Mouse (Mus musculus) heart, embryonic 12.5 days (tissue): ENCODE data around the gene Pnlip. TPM values are rescaled to one million over a fixed set of nuclear protein-coding genes. Genes with fewer than 3 reads are reported as not detected.

Experiments used
- ATAC-seq: fragments of 200-750 bp; cut with Nextera tagmentation; 2 replicates; pipeline ENCODE4 v1.8.0; 2017; ENCODE audit warnings: moderate TSS enrichment, moderate library complexity; ENCODE audit not compliant: insufficient number of reproducible peaks, low FRiP score
- H3K27ac ChIP-seq: fragments of 300-500 bp; sonication (generic); 2 replicates; pipeline ENCODE4 v1.5.1; 2016; ENCODE audit warnings: mild to moderate bottlenecking, moderate library complexity; ENCODE audit not compliant: poor library complexity, severe bottlenecking
- H3K27me3 ChIP-seq: fragments of 300-500 bp; sonication (generic); replicated peaks from 2 replicates; pipeline ENCODE4 v1.6.1; 2016; ENCODE audit warnings: mild to moderate bottlenecking, moderate library complexity
- H3K36me3 ChIP-seq: fragments of 300-500 bp; sonication (generic); 2 replicates; pipeline ENCODE4 v1.6.1; 2016; ENCODE audit warnings: mild to moderate bottlenecking, moderate library complexity
- H3K4me1 ChIP-seq: fragments of 300-500 bp; sonication (generic); replicated peaks from 2 replicates; pipeline ENCODE4 v1.6.1; 2016; ENCODE audit warnings: mild to moderate bottlenecking
- H3K4me2 ChIP-seq: fragments of 300-500 bp; sonication (generic); 2 replicates; pipeline ENCODE4 v1.6.1; 2016; ENCODE audit warnings: mild to moderate bottlenecking, moderate library complexity
- H3K4me3 ChIP-seq: fragments of 300-500 bp; sonication (generic); 2 replicates; pipeline ENCODE4 v1.5.1; 2016; ENCODE audit warnings: mild to moderate bottlenecking
- H3K9ac ChIP-seq: fragments of 300-500 bp; sonication (generic); 2 replicates; pipeline ENCODE4 v1.6.1; 2016; ENCODE audit warnings: mild to moderate bottlenecking, moderate library complexity
- H3K9me3 ChIP-seq: fragments of 300-500 bp; sonication (generic); replicated peaks from 2 replicates; pipeline ENCODE4 v1.6.1; 2016; ENCODE audit warnings: mild to moderate bottlenecking, moderate library complexity
- WGBS: fragments of 180-500 bp; shearing (Covaris S2); methylation state at CpG from one replicate; pipeline ENCODE4 v1.1.7; 2016; 5-methylcytosine and 5-hydroxymethylcytosine counted together
- polyA plus RNA-seq: library from polyadenylated mRNA; unstranded; fragments of >200 nt; fragmentation: Nextera tagmentation; extraction: Ambion mirVana; gene quantifications from 2 replicates; pipeline ENCODE4 v1.2.1, GENCODE M21; 2016

Gene Pnlip
- polyA plus RNA-seq, 1 experiment from 2014 or later, result not detected

GRCm38 (mm10) chr19:58662098-58662497 lies 9.8 kb downstream of the Pnlip start:
- H3K27ac ChIP-seq, result no peak overlapping the region
- no peaks in the 10 kb centered on the region for H3K4me1 ChIP-seq
- H3K27me3 ChIP-seq, result no peaks in the 10 kb centered on the region
- no peak overlapping the region for H3K4me3 ChIP-seq
- no peak overlapping the region for H3K9ac ChIP-seq
- no peaks in the 10 kb centered on the region for H3K9me3 ChIP-seq
- H3K4me2 ChIP-seq, result no peak overlapping the region
- 56% methylated on average over 4 of the region's 4 CpGs for WGBS
- no peak for ATAC-seq
- no peaks in the 10 kb centered on the region for H3K36me3 ChIP-seq

- no peaks in the 10 kb centered on the region for H3K9me3 ChIP-seq
- no peak overlapping the region for H3K4me2 ChIP-seq
- ATAC-seq, result no peak
- H3K27me3 ChIP-seq, result no peaks in the 10 kb centered on the region
- 71% methylated on average over 2 of the region's 2 CpGs for WGBS
- no peak overlapping the region for H3K9ac ChIP-seq
- no peak overlapping the region for H3K4me3 ChIP-seq
- no peaks in the 10 kb centered on the region for H3K36me3 ChIP-seq
- H3K27ac ChIP-seq, result no peak overlapping the region
- H3K4me1 ChIP-seq, result no peaks in the 10 kb centered on the region
These were observed 11.0 kb downstream of the Pnlip start for GRCm38 (mm10) chr19:58663317-58663716.

- WGBS, result 72% methylated on average over 5 of the region's 5 CpGs
- H3K9ac ChIP-seq, result no peak overlapping the region
- H3K36me3 ChIP-seq, result no peaks in the 10 kb centered on the region
These were observed 12.6 kb downstream of the Pnlip start for GRCm38 (mm10) chr19:58664901-58665300.

GRCm38 (mm10) chr19:58674644-58675043 lies 22.3 kb downstream of the Pnlip start:
- Histone ChIP-seq H3K4me3 (no peak overlapping the region), H3K9ac (no peak overlapping the region), H3K4me1 (no peaks in the 10 kb centered on the region), H3K4me2 (no peak overlapping the region), H3K27me3 (no peaks in the 10 kb centered on the region), H3K27ac (no peak overlapping the region), H3K9me3 (no peaks in the 10 kb centered on the region), H3K36me3 (no peaks in the 10 kb centered on the region)
- ATAC-seq, result no peak
- WGBS, result 53% methylated on average over 2 of the region's 2 CpGs

More at GRCm38 (mm10) chr19:58664901-58665300, 12.6 kb downstream of the Pnlip start:
- Histone ChIP-seq H3K4me1 (no peaks in the 10 kb centered on the region), H3K27ac (no peak overlapping the region), H3K27me3 (no peaks in the 10 kb centered on the region), H3K4me3 (no peak overlapping the region), H3K4me2 (no peak overlapping the region), H3K9me3 (no peaks in the 10 kb centered on the region)
- no peak for ATAC-seq

- Histone ChIP-seq H3K4me3 (no peak overlapping the region), H3K4me2 (no peak overlapping the region), H3K27ac (no peak overlapping the region), H3K27me3 (0 out of 2 replicates have a peak, but pooled peaks cover 4% of the 10 kb centered on the region), H3K36me3 (no peaks in the 10 kb centered on the region), H3K4me1 (no peaks in the 10 kb centered on the region), H3K9me3 (no peaks in the 10 kb centered on the region), H3K9ac (no peak overlapping the region)
- ATAC-seq, result no peak
- WGBS, result 64% methylated on average over 8 of the region's 8 CpGs
These were observed 24.8 kb downstream of the Pnlip start for GRCm38 (mm10) chr19:58677117-58677516.

- H3K27me3 ChIP-seq, result no peaks in the 10 kb centered on the region
- no peak overlapping the region for H3K9ac ChIP-seq
- H3K36me3 ChIP-seq, result no peaks in the 10 kb centered on the region
- 66% methylated on average over 1 of the region's 1 CpGs for WGBS
- H3K4me2 ChIP-seq, result no peak overlapping the region
- ATAC-seq, result no peak
- H3K9me3 ChIP-seq, result no peaks in the 10 kb centered on the region
- no peak overlapping the region for H3K27ac ChIP-seq
- peaks cover 9% of the 10 kb centered on the region; the same call in 1 of the 2 replicates for H3K4me1 ChIP-seq
- H3K4me3 ChIP-seq, result no peak overlapping the region
These were observed 36.6 kb downstream of the Pnlip start for GRCm38 (mm10) chr19:58688933-58689332.

GRCm38 (mm10) chr19:58695314-58695713 lies 43.0 kb downstream of the Pnlip start:
- WGBS, result 75% methylated on average over 3 of the region's 3 CpGs
- H3K27ac ChIP-seq, result no peak overlapping the region

GRCm38 (mm10) chr19:58696235-58696634 lies 43.9 kb downstream of the Pnlip start:
- Histone ChIP-seq H3K4me2 (no peak overlapping the region), H3K36me3 (no peaks in the 10 kb centered on the region), H3K4me3 (no peak overlapping the region), H3K4me1 (peaks cover 9% of the 10 kb centered on the region; the same call in 1 of the 2 replicates), H3K27ac (no peak overlapping the region), H3K27me3 (no peaks in the 10 kb centered on the region), H3K9ac (no peak overlapping the region; the same call in 1 of the 2 replicates), H3K9me3 (no peaks in the 10 kb centered on the region; the same call in 1 of the 2 replicates)
- ATAC-seq, result no peak
- 74% methylated on average over 2 of the region's 2 CpGs for WGBS

More at GRCm38 (mm10) chr19:58695314-58695713, 43.0 kb downstream of the Pnlip start:
- no peaks in the 10 kb centered on the region for H3K36me3 ChIP-seq
- no peaks in the 10 kb centered on the region for H3K27me3 ChIP-seq
- no peak overlapping the region for H3K4me3 ChIP-seq
- ATAC-seq, result no peak
- H3K9me3 ChIP-seq, result no peaks in the 10 kb centered on the region; the same call in 1 of the 2 replicates
- no peak overlapping the region for H3K9ac ChIP-seq
- no peak overlapping the region for H3K4me2 ChIP-seq
- H3K4me1 ChIP-seq, result peaks cover 9% of the 10 kb centered on the region; the same call in 1 of the 2 replicates

- no peaks in the 10 kb centered on the region for H3K9me3 ChIP-seq
- H3K4me3 ChIP-seq, result no peak overlapping the region
- H3K4me2 ChIP-seq, result no peak overlapping the region
- H3K9ac ChIP-seq, result no peak overlapping the region
- H3K36me3 ChIP-seq, result no peaks in the 10 kb centered on the region
- H3K27ac ChIP-seq, result no peak overlapping the region
- 61% methylated on average over 4 of the region's 4 CpGs for WGBS
- no peak for ATAC-seq
- H3K27me3 ChIP-seq, result no peaks in the 10 kb centered on the region
- H3K4me1 ChIP-seq, result no peaks in the 10 kb centered on the region
These were observed 52.3 kb downstream of the Pnlip start for GRCm38 (mm10) chr19:58704556-58704955.

- no peak for ATAC-seq
- WGBS, result 74% methylated on average over 3 of the region's 3 CpGs
These were observed 56.3 kb downstream of the Pnlip start for GRCm38 (mm10) chr19:58708611-58709010.

GRCm38 (mm10) chr19:58717925-58718324 lies 65.6 kb downstream of the Pnlip start:
- ATAC-seq, result no peak
- no peaks in the 10 kb centered on the region for H3K4me1 ChIP-seq
- no peak overlapping the region for H3K27ac ChIP-seq
- 81% methylated on average over 4 of the region's 4 CpGs for WGBS
- no peaks in the 10 kb centered on the region for H3K9me3 ChIP-seq
- no peak overlapping the region for H3K4me2 ChIP-seq
- no peak overlapping the region for H3K4me3 ChIP-seq
- H3K27me3 ChIP-seq, result no peaks in the 10 kb centered on the region
- no peaks in the 10 kb centered on the region for H3K36me3 ChIP-seq
- no peak overlapping the region for H3K9ac ChIP-seq

More at GRCm38 (mm10) chr19:58708611-58709010, 56.3 kb downstream of the Pnlip start:
- H3K36me3 ChIP-seq, result no peaks in the 10 kb centered on the region
- H3K27ac ChIP-seq, result no peak overlapping the region
- H3K4me2 ChIP-seq, result no peak overlapping the region
- no peak overlapping the region for H3K9ac ChIP-seq
- no peaks in the 10 kb centered on the region for H3K4me1 ChIP-seq
- H3K27me3 ChIP-seq, result no peaks in the 10 kb centered on the region
- no peak overlapping the region for H3K4me3 ChIP-seq
- no peaks in the 10 kb centered on the region for H3K9me3 ChIP-seq

GRCm38 (mm10) chr19:58720439-58720838 lies 68.1 kb downstream of the Pnlip start:
- H3K4me3 ChIP-seq, result no peak overlapping the region
- no peak overlapping the region for H3K27ac ChIP-seq
- no peak for ATAC-seq
- no peaks in the 10 kb centered on the region for H3K9me3 ChIP-seq
- H3K36me3 ChIP-seq, result no peaks in the 10 kb centered on the region
- no peak overlapping the region for H3K4me2 ChIP-seq
- no peaks in the 10 kb centered on the region for H3K4me1 ChIP-seq
- no peaks in the 10 kb centered on the region for H3K27me3 ChIP-seq
- no peak overlapping the region for H3K9ac ChIP-seq
